Mouse (Mus musculus) brain, embryonic 14.5 days (tissue): Measurements from ENCODE around the gene Flvcr1.

Source experiments
- CTCF ChIP-seq: fragments of 200-500 bp; IDR thresholded peaks from 2 replicates; pipeline ENCODE4 v1.5.1; 2012; ENCODE audit warnings: inconsistent platforms, mild to moderate bottlenecking, moderate library complexity, borderline replicate concordance; ENCODE audit not compliant: insufficient read depth, insufficient read length; ENCODE audit errors: extremely low read depth
- POLR2A ChIP-seq: fragments of 200-500 bp; IDR thresholded peaks from 2 replicates; pipeline ENCODE4 v1.6.1; 2012; ENCODE audit warnings: mild to moderate bottlenecking, inconsistent platforms, borderline replicate concordance; ENCODE audit not compliant: poor library complexity, insufficient read depth, insufficient read length, severe bottlenecking; ENCODE audit errors: extremely low read depth

DNA sequence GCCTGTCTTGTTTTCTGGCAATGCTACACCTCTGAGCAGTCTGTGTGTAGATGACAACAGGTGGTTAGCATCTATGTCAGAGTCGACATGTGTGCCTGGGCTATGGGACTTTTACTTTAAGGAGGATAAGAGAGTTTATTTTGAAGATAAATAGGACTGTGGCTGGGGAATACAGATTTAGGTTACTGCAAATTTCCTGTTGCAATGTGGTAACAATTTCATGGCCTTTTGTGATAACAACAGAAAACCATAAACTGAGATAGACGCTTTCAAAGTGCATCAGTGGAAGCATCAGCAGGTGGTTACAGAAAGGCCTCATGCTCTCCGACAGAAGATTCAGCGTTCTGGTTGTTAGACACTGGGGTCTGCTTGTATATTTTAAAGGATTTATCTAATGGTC, 47.5 kb upstream of the Flvcr1 start:
- TF ChIP-seq CTCF: no peak
- TF ChIP-seq POLR2A: no peak
